Mouse (Mus musculus) CD4-positive naive resting alpha-beta T cell, adult 76 days (primary cell): ENCODE data around the gene Olfr572. TPM values are rescaled to one million over a fixed set of nuclear protein-coding genes. Genes with fewer than 3 reads are reported as not detected.

ENCODE experiments used
- total RNA-seq: library from RNA; stranded (reverse); gene quantifications from one replicate; pipeline ENCODE4 v1.2.4, GENCODE M21; 2023

Gene Olfr572
- total RNA-seq, result not detected

GRCm38 (mm10) chr7:102924109-102924508 is at the start of gene Olfr572:
TSS of gene Olfr572 (plus strand) at chr7:102924409.

GRCm38 (mm10) chr7:102876822-102877221 is 47.4 kb upstream of the Olfr572 start, which contains the start of gene Olfr568:
TSS of gene Olfr568 (plus strand) at chr7:102877122.

DNA sequence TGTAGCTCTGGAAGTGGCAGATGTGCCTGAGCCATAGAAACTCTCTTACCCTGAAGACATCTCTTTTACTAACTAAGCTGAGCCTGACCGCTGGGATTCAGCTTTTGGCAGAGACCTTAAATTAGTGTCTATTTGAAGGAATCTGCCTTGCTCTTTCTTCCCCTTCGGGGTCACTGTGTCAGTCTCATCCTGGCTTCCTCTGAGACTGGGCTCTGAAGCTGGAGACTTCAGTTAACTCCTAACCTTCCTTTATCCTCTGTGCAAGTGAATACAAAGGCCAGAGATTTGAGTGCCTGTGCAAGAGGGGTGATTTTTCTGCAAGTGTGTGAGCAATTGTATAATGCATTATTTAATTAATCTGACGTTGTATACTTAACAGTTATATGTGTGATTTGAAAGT is 33.4 kb upstream of the Olfr572 start, which contains the start of gene Olfr569:
Gene Olfr569 (minus strand): TSS at position 101 of the 400 bp plus-strand sequence.

DNA sequence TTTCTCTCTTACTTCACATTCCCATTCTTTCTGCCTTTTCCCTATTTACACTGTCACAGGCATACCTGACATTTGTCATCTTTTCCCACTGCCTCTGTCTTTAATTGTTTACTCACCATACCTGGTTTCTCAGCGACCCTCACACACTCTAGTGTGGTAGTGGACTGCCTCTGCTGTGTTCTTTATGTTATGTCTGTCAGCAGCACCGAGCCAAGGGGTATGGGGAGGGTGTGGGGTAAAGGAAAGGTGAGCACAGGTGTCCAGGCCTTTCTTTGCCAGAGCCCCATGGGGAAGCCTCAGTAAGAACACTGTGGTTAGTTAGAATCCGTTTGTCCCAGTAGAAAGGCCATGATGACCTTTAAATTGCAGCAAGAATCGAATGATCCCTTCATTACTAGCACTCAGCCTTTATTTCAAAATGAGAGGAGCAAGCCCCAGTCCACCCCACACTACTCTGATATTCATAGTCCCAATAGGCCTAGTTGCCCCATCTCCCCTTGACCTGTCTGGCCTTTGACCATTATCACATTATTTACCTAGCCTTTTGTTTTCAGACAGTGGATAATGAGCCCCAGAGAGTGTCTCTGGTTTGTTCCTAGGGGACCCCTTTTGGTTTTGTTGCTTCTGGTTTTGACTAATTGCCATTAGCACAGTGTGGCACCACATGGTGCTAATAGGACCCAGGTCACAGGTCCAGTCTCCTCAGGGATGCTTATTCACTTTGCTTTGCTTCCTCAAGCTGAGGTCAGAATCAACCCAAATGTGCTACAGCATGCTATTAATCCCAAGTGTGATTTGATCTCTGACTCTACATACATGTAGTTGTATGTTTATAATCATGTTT is 7.0 kb upstream of the Olfr572 start, which contains the start of gene Olfr571:
Gene Olfr571 (minus strand): TSS at position 505 of the 844 bp plus-strand sequence.

GRCm38 (mm10) chr7:102942475-102942874 is 18.3 kb downstream of the Olfr572 start, which contains the start of gene Olfr573-ps1:
TSS of gene Olfr573-ps1 (minus strand) at chr7:102942575.

DNA sequence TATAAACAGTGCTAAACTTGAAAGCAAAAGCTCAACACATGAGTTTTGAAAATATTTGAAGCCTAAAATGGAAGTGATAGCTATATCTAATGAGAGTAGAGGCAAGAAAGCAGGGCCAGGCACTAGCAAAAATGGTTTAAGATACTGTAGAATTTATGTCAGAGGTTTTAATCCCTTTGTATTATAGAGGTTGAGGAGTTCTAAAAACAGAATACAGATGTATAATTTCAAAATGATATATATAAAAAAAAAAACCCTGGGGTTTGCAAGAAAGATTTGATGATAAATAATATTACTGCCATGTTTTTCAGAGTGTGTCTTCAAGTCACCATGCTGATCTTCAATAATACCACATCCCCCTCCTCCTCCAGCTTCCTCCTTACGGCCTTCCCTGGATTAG is 24.0 kb downstream of the Olfr572 start, which contains the start of gene Olfr574:
Gene Olfr574 (plus strand): TSS at position 301 of the 400 bp plus-strand sequence.

DNA sequence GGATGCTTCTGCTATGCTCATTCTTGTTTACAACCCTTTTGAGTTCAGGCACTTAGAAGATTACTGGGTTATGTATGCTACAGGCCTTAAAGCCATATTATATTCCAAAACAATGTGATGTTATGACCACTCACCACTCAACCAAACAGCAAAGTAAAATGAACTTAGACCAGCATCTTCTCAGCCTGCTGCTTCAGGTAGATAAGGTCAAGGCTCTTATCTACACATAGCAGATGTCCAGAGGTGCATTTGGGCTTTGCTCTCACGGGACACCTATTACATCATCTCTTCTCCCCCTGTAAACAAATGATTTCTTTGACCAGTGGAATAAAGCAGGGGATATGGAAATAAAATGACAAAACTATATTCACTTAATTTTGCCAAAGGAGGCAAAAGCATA is 34.4 kb downstream of the Olfr572 start, which contains the start of gene Olfr575:
Gene Olfr575 (minus strand): TSS at position 183 of the 400 bp plus-strand sequence.

DNA sequence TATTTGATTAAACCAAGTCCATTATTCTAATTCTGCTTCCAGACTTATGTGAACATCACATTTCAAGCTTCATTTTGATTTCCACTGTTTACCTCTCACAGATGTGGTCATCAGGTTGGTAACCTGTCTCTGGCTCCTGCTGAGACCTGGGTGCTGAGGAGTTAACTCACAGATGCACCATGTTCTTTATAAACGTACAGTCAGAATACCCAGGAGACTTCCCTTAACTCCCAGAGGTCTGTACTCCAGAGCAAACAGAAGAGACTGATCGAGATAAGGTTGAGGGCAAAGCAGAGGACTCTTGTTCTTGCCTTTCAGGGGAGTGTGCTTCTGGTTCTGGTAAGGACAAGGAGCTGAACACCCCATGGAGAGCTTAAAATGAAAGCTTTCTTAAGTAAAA is 38.2 kb downstream of the Olfr572 start, which contains the start of gene Olfr576:
Gene Olfr576 (plus strand): TSS at position 301 of the 400 bp plus-strand sequence.

GRCm38 (mm10) chr7:102975843-102976242 is 51.6 kb downstream of the Olfr572 start, which contains the start of gene Olfr577:
TSS of gene Olfr577 (minus strand) at chr7:102975943.

Other genes starting within 250 kb of the Olfr572 start
- gene Trim68, start 237.1 kb upstream of the Olfr572 start, total RNA-seq, result 11.8 TPM
- gene Olfr557, start 228.5 kb upstream of the Olfr572 start, total RNA-seq, result not detected
- gene Olfr558, start 222.2 kb upstream of the Olfr572 start, total RNA-seq, result not detected
- not detected for gene Olfr33, start 205.3 kb upstream of the Olfr572 start, total RNA-seq
- not detected for gene Olfr559, start 196.9 kb upstream of the Olfr572 start, total RNA-seq
- gene Olfr560, start 165.0 kb upstream of the Olfr572 start, total RNA-seq, result not detected
- not detected for gene Olfr78, start 164.9 kb upstream of the Olfr572 start, total RNA-seq
- gene Olfr561, start 153.2 kb upstream of the Olfr572 start, total RNA-seq, result not detected
- not detected for gene Olfr564, start 120.9 kb upstream of the Olfr572 start, total RNA-seq
- gene Olfr566, start 65.6 kb upstream of the Olfr572 start, total RNA-seq, result not detected
- not detected for gene Olfr568, start 47.3 kb upstream of the Olfr572 start, total RNA-seq
- not detected for gene Olfr569, start 33.5 kb upstream of the Olfr572 start, total RNA-seq
- gene Olfr570, start 29.8 kb upstream of the Olfr572 start, total RNA-seq, result not detected
- not detected for gene Olfr571, start 6.9 kb upstream of the Olfr572 start, total RNA-seq
- not detected for gene Olfr573-ps1, start 18.2 kb downstream of the Olfr572 start, total RNA-seq
- not detected for gene Olfr574, start 24.1 kb downstream of the Olfr572 start, total RNA-seq
- not detected for gene Olfr575, start 34.4 kb downstream of the Olfr572 start, total RNA-seq
- gene Olfr576, start 38.3 kb downstream of the Olfr572 start, total RNA-seq, result not detected
- gene Olfr577, start 51.5 kb downstream of the Olfr572 start, total RNA-seq, result not detected
- gene Olfr578, start 64.9 kb downstream of the Olfr572 start, total RNA-seq, result not detected
- gene Olfr582, start 113.6 kb downstream of the Olfr572 start, total RNA-seq, result not detected
- gene Olfr583, start 126.9 kb downstream of the Olfr572 start, total RNA-seq, result not detected
- gene Olfr584, start 157.5 kb downstream of the Olfr572 start, total RNA-seq, result not detected
- not detected for gene Olfr585, start 173.3 kb downstream of the Olfr572 start, total RNA-seq
- not detected for gene Olfr586, start 201.2 kb downstream of the Olfr572 start, total RNA-seq
- not detected for gene Olfr588-ps1, start 216.5 kb downstream of the Olfr572 start, total RNA-seq
- gene Olfr589, start 231.9 kb downstream of the Olfr572 start, total RNA-seq, result not detected